Mouse (Mus musculus) heart, embryonic 14.5 days (tissue): ENCODE measurements around the gene Irak3. TPM values are rescaled to one million over a fixed set of nuclear protein-coding genes. Genes with fewer than 3 reads are reported as not detected.
"Not testable (repeated sequence)": the region's sequence is repeated elsewhere in the genome, so short reads cannot be mapped to it uniquely, and the experiment has no call there.

Experiments used
- ATAC-seq: fragments of 200-750 bp; cut with Nextera tagmentation; 2 replicates; pipeline ENCODE4 v1.8.0; 2017; ENCODE audit warnings: low read depth, moderate TSS enrichment; ENCODE audit not compliant: insufficient number of reproducible peaks, insufficient read depth, low FRiP score
- H3K27ac ChIP-seq, 2 experiments: fragments of 200-500 bp in 1 of 2; fragments of 300-500 bp in 1 of 2; sonication (generic) in 1 of 2; replicated peaks in 1 of 2; 2 replicates each; pipeline ENCODE4 v1.5.1; 2012 to 2014; ENCODE audit warnings: low read depth in 2 of 2, low read length in 2 of 2, control low read depth in 1 of 2, mild to moderate bottlenecking in 1 of 2, mixed read lengths in 1 of 2; ENCODE audit not compliant: control insufficient read depth in 1 of 2, insufficient read depth in 1 of 2
- H3K27me3 ChIP-seq: fragments of 300-500 bp; sonication (generic); 2 replicates; pipeline ENCODE4 v1.6.1; 2014; ENCODE audit warnings: mild to moderate bottlenecking, low read length, control low read depth; ENCODE audit not compliant: control insufficient read depth, insufficient read depth
- H3K36me3 ChIP-seq: fragments of 300-500 bp; sonication (generic); 2 replicates; pipeline ENCODE4 v1.6.1; 2014; ENCODE audit warnings: mild to moderate bottlenecking, control low read depth, low read length, mixed read lengths; ENCODE audit not compliant: control insufficient read depth, insufficient read depth
- H3K4me1 ChIP-seq, 2 experiments: fragments of 200-500 bp in 1 of 2; fragments of 300-500 bp in 1 of 2; sonication (generic) in 1 of 2; 2 replicates each; pipeline ENCODE4 v1.6.1; 2012 to 2014; ENCODE audit warnings: low read length in 2 of 2, control low read depth in 1 of 2, mixed read lengths in 1 of 2; ENCODE audit not compliant: control insufficient read depth in 2 of 2, insufficient read depth in 2 of 2
- H3K4me2 ChIP-seq: fragments of 300-500 bp; sonication (generic); 2 replicates; pipeline ENCODE4 v1.6.1; 2014; ENCODE audit warnings: mild to moderate bottlenecking, low read length
- H3K4me3 ChIP-seq, 2 experiments: fragments of 200-500 bp in 1 of 2; fragments of 300-500 bp in 1 of 2; sonication (generic) in 1 of 2; 2 replicates each; pipeline ENCODE4 v1.5.1; 2012 to 2014; ENCODE audit warnings: low read length in 2 of 2, mild to moderate bottlenecking in 2 of 2, control low read depth in 1 of 2, low read depth in 1 of 2, moderate library complexity in 1 of 2; ENCODE audit not compliant: control insufficient read depth in 1 of 2, insufficient read depth in 1 of 2
- H3K9ac ChIP-seq: fragments of 300-500 bp; sonication (generic); 2 replicates; pipeline ENCODE4 v1.6.1; 2014; ENCODE audit warnings: mild to moderate bottlenecking, low read length
- H3K9me3 ChIP-seq: fragments of 300-500 bp; sonication (generic); 2 replicates; pipeline ENCODE4 v1.6.1; 2016; ENCODE audit warnings: low read length, control low read depth; ENCODE audit not compliant: control insufficient read depth
- WGBS: fragments of 180-500 bp; shearing (Covaris S2); extraction: QIAGEN DNeasy Blood & Tissue Kit; methylation state at CpG from one replicate; pipeline ENCODE4 v1.1.7; 2014; 5-methylcytosine and 5-hydroxymethylcytosine counted together
- polyA plus RNA-seq: library from polyadenylated mRNA; unstranded; fragments of >200 nt; fragmentation: Nextera tagmentation; extraction: Ambion mirVana; gene quantifications from 2 replicates; pipeline ENCODE4 v1.2.1, GENCODE M21; 2014

The Irak3 gene
- polyA plus RNA-seq, 1 experiment from 2014 or later: 0.41 TPM

DNA sequence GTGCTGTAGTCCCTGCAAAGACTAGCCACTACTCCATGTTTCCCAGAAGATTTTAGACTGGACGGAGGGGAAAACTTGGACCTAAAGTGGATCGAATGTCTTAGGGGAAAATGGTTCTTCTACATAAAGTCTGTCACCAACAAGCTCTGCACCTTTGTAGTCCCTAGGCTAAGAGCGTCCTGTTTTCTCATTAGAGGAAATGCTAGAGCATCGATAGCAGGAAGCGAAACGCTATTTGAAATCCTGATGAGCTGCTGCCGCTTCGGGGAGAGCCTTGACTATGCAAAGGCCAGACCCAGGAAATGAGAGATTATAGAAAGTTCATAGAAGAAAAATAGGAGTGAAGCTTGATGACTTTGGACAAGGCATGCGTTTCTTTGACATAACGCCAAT, 76.5 kb downstream of the Irak3 start:
- ATAC-seq: no peak
- WGBS: 67% methylated on average over 10 of the region's 10 CpGs

DNA sequence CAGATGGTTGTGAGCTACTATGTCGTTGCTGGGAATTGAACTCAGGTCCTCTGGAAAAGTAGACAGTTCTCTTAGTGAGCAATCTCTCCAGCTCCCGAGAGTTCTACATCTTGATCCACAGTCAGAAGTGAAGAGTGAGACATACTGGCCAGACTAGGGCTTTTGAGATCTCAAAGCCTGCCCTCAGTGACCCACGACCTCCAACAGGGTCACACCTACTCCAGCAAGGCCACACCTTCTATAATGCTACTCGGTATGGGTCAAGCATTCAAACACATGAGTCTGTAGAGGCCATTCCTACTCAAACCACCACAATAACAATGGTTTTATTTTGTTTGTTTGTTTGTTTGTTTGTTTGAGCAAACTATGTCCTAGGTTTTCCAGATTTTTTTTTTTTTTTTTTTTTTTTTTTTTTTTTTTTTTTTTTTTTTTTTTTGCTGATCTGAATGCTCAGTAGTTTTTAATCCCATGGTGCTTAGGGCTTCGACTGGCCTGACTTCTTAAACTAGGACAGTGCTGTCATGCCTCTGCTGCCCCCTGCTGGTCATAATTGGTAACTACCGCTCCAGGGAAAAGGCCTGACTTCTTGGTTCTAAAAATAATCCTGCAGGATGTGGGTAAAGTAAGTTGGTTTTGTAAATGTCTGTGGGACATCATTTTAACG, 77.0 kb downstream of the Irak3 start:
- Histone ChIP-seq H3K9me3 (no peaks in the 10 kb centered on the region), H3K27me3 (no peaks in the 10 kb centered on the region), H3K4me3 (no peak overlapping the region), H3K27ac (no peak overlapping the region), H3K9ac (no peak overlapping the region), H3K36me3 (no peaks in the 10 kb centered on the region), H3K4me2 (no peak overlapping the region), H3K4me1 (no peaks in the 10 kb centered on the region)
- ATAC-seq: no peak; the same call in 1 of the 2 replicates
- 53% methylated on average over 7 of the region's 7 CpGs for WGBS

More for the DNA sequence above, 76.5 kb downstream of the Irak3 start:
- no peaks in the 10 kb centered on the region for H3K9me3 ChIP-seq
- H3K4me1 ChIP-seq: no peaks in the 10 kb centered on the region
- H3K27me3 ChIP-seq: no peaks in the 10 kb centered on the region
- H3K27ac ChIP-seq: no peak overlapping the region
- no peak overlapping the region for H3K4me2 ChIP-seq
- no peak overlapping the region for H3K4me3 ChIP-seq
- H3K36me3 ChIP-seq: no peaks in the 10 kb centered on the region
- no peak overlapping the region for H3K9ac ChIP-seq

DNA sequence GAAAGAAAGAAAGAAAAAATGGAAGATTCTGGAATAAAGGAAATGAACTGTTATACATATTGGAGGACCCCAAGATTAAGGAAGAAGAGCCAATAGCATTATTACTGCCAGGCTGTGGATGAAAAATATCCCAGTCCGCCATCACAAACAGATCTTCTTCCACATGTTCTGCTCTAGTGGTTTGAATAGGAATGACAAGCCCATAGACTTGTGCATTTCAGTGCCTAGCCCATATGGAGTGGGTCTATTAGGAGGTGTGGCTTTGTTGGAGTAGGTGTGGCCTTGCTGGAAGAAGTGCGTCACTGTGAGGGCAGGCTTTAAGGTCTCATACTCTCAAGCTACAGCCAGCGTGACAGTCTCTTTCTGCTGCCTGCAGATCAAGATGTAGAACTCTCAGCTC, 78.2 kb downstream of the Irak3 start:
- Histone ChIP-seq H3K36me3 (no peaks in the 10 kb centered on the region), H3K4me3 (no peak overlapping the region), H3K9me3 (no peaks in the 10 kb centered on the region), H3K9ac (no peak overlapping the region), H3K27ac (no peak overlapping the region), H3K4me1 (no peaks in the 10 kb centered on the region), H3K27me3 (no peaks in the 10 kb centered on the region), H3K4me2 (no peak overlapping the region)
- 87% methylated on average over 3 of the region's 3 CpGs for WGBS
- no peak for ATAC-seq

DNA sequence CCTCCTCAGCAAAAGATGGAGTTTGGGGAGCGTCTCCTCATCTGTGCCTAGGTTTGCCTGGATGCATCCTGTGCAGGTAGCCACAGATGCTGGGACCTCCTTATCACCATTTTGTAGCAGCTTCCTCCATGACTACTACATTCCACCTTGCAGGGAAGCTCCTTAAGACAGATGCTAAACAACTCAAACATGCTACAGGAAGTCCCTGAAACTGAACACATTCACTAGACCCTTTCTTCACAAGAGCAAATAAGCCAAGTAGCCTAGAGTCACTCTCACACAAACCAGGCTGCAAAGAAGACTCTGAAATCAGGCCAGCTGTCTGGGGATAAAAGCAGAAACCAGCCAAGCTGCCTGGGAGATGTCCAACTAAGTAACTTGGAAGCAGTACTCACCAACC, 86.7 kb downstream of the Irak3 start:
- no peak overlapping the region for H3K9ac ChIP-seq
- H3K4me2 ChIP-seq: no peak overlapping the region
- WGBS: 92% methylated on average over 1 of the region's 1 CpGs
- H3K27ac ChIP-seq: no peak overlapping the region
- H3K4me1 ChIP-seq: peaks cover 2 to 5% of the 10 kb centered on the region in 2 experiments; a peak in 1 of 4 replicates
- no peak overlapping the region for H3K4me3 ChIP-seq
- 0 out of 2 replicates have a peak, but pooled peaks cover 4% of the 10 kb centered on the region for H3K36me3 ChIP-seq
- no peaks in the 10 kb centered on the region for H3K27me3 ChIP-seq
- no peaks in the 10 kb centered on the region for H3K9me3 ChIP-seq
- ATAC-seq: no peak

DNA sequence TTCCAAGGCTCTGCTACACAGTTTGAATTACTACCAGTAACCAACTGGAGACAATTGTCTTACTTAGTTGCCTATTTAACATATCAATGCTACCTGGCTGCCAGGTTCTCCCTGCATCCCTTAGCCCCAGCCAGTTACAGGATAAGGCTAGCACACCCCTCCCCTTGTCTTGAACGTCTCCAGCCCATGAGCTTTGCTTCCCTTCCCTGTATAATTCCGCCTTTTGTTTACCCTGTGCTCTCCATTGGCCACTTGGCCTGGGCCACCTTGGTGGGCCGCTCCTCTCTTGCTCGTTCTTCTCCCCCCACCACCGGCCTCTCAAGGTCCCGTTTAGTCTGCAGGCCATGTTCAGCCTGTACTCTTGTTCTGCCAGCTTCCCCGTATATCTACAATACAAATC, 87.4 kb downstream of the Irak3 start:
- Histone ChIP-seq H3K4me3 (no peak overlapping the region), H3K27me3 (no peaks in the 10 kb centered on the region), H3K27ac (no peak overlapping the region), H3K4me2 (no peak overlapping the region), H3K9me3 (no peaks in the 10 kb centered on the region), H3K4me1 (peaks cover 2 to 5% of the 10 kb centered on the region in 2 experiments; a peak in 1 of 4 replicates), H3K9ac (no peak overlapping the region), H3K36me3 (0 out of 2 replicates have a peak, but pooled peaks cover 4% of the 10 kb centered on the region)
- WGBS: 54% methylated on average over 7 of the region's 7 CpGs
- no peak for ATAC-seq

DNA sequence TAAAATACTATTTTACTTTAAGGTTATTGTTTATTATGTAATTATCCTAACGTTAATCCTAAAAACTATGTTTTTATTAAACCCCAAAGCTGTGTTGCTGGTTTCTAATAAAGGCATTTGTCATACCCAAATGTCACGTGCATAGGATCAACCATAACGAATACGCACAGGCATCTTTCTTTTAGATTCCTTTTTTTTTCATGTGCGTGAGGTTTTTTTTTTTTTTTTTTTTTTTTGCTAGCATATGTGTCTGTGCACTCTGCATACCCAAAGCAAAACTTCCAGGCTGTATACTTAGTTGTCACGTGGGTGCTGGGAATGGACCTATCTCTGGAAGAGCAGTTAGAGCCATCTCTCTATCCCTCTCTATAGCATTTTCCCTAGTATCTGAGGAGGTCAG, 88.0 kb downstream of the Irak3 start:
- Histone ChIP-seq H3K9me3 (no peaks in the 10 kb centered on the region), H3K27ac (no peak overlapping the region), H3K4me3 (no peak overlapping the region), H3K36me3 (0 out of 2 replicates have a peak, but pooled peaks cover 4% of the 10 kb centered on the region), H3K4me1 (peaks cover 2 to 5% of the 10 kb centered on the region in 2 experiments; a peak in 1 of 4 replicates), H3K27me3 (no peaks in the 10 kb centered on the region), H3K9ac (no peak overlapping the region), H3K4me2 (no peak overlapping the region)
- 81% methylated on average over 6 of the region's 6 CpGs for WGBS
- no peak for ATAC-seq

DNA sequence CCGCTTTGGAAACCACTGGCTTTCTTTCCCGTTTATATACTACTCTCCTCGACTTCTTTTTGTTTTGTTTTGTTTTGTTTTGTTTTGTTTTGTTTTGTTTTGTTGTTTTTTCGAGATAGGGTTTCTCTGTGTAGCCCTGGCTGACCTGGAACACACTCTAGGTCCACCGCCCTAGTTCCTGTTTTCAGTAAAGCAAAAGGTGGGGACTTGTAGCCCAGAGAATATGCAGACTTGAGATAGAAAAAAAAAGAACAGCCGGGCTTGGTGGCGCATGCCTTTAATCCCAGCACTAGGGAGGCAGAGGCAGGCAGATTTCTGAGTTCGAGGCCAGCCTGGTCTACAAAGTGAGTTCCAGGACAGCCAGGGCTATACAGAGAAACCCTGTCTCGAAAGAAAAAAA, 88.4 kb downstream of the Irak3 start:
- not testable (repeated sequence) for H3K36me3 ChIP-seq, H3K27me3 ChIP-seq, H3K9me3 ChIP-seq, H3K4me1 ChIP-seq, ATAC-seq
- Histone ChIP-seq H3K4me2 (peak overlapping the region; percentile 80), H3K4me3 (peak overlapping the region in 1 of 2 experiments; percentile 60; a peak in 2 of 4 replicates), H3K9ac (peak overlapping the region; percentile 71; the same call in 1 of the 2 replicates), H3K27ac (peak overlapping the region in 1 of 2 experiments; percentile 86; a peak in 2 of 4 replicates)
- WGBS: 70% methylated on average over 9 of the region's 9 CpGs
